Mouse (Mus musculus) limb, embryonic 15.5 days (tissue): ENCODE measurements around the gene Kdm7a. TPM values are rescaled to one million over a fixed set of nuclear protein-coding genes. Genes with fewer than 3 reads are reported as not detected.

ENCODE experiments used
- ATAC-seq: fragments of 200-750 bp; cut with Nextera tagmentation; 2 replicates; pipeline ENCODE4 v1.8.0; 2017; ENCODE audit warnings: low read depth, moderate TSS enrichment; ENCODE audit not compliant: insufficient number of reproducible peaks, low FRiP score, low TSS enrichment
- H3K27ac ChIP-seq: fragments of 300-500 bp; sonication (generic); 2 replicates; pipeline ENCODE4 v1.5.1; 2015; ENCODE audit warnings: moderate library complexity, mild to moderate bottlenecking, inconsistent platforms
- H3K27me3 ChIP-seq: fragments of 300-500 bp; sonication (generic); 2 replicates; pipeline ENCODE4 v1.6.1; 2015; ENCODE audit warnings: inconsistent platforms
- H3K36me3 ChIP-seq: fragments of 300-500 bp; sonication (generic); 2 replicates; pipeline ENCODE4 v1.6.1; 2015; ENCODE audit warnings: inconsistent platforms
- H3K4me1 ChIP-seq: fragments of 300-500 bp; sonication (generic); 2 replicates; pipeline ENCODE4 v1.6.1; 2015; ENCODE audit warnings: inconsistent platforms
- H3K4me2 ChIP-seq: fragments of 300-500 bp; sonication (generic); 2 replicates; pipeline ENCODE4 v1.6.1; 2015; ENCODE audit warnings: mild to moderate bottlenecking, inconsistent platforms
- H3K4me3 ChIP-seq: fragments of 300-500 bp; sonication (generic); 2 replicates; pipeline ENCODE4 v1.5.1; 2015; ENCODE audit warnings: mild to moderate bottlenecking, inconsistent platforms
- H3K9ac ChIP-seq: fragments of 300-500 bp; sonication (generic); 2 replicates; pipeline ENCODE4 v1.6.1; 2015; ENCODE audit warnings: inconsistent platforms
- H3K9me3 ChIP-seq: fragments of 300-500 bp; sonication (generic); 2 replicates; pipeline ENCODE4 v1.6.1; 2016; ENCODE audit warnings: inconsistent platforms
- WGBS: fragments of 180-500 bp; shearing (Covaris S2); methylation state at CpG from one replicate; pipeline ENCODE4 v1.1.7; 2015; 5-methylcytosine and 5-hydroxymethylcytosine counted together
- polyA plus RNA-seq: library from polyadenylated mRNA; unstranded; fragments of >200 nt; fragmentation: Nextera tagmentation; extraction: Ambion mirVana; gene quantifications from 2 replicates; pipeline ENCODE4 v1.2.1, GENCODE M21; 2015

The Kdm7a gene
- polyA plus RNA-seq, 1 experiment from 2014 or later = 7.1 TPM

DNA sequence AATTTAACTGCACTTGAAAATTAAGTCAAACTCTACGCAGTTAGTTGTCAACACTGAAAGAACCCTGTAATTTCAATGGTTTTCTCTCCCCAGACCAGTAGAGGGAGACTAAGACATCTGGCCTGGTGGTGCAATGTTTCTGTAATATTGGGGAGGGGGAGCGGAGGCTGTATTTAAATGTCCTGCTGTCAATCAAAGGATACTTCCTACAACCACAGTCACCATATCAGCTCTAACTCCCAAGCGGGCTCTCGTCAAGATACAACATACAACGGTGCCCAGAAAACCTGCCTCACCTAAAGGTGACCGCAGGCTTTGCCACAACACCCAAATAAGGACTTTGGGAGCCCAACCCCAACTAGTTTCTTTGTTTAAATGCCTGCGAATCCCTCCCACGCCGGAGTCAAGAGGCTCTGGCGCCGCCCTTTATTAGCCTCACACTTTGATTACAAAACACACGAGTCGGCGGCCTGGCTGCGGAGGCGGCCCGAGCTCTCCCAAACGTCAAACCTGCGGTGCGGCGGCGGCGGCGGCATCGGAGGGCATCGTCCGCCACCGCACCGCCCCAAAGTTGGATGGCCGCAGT lies 1.4 kb downstream of the Kdm7a start:
- WGBS = 0% methylated on average over 30 of the region's 30 CpGs
- peak; percentile 67; the same call in 1 of the 2 replicates for ATAC-seq
- no peaks in the 10 kb centered on the region for H3K9me3 ChIP-seq
- no peaks in the 10 kb centered on the region for H3K27me3 ChIP-seq
- peak overlapping the region; percentile 97 for H3K4me3 ChIP-seq
- peak overlapping the region; percentile 97 for H3K27ac ChIP-seq
- peak overlapping the region; percentile 74 for H3K4me2 ChIP-seq
- H3K9ac ChIP-seq = peak overlapping the region; percentile 91
- H3K4me1 ChIP-seq = peaks cover 5% of the 10 kb centered on the region; the same call in 1 of the 2 replicates
- no peaks in the 10 kb centered on the region for H3K36me3 ChIP-seq

DNA sequence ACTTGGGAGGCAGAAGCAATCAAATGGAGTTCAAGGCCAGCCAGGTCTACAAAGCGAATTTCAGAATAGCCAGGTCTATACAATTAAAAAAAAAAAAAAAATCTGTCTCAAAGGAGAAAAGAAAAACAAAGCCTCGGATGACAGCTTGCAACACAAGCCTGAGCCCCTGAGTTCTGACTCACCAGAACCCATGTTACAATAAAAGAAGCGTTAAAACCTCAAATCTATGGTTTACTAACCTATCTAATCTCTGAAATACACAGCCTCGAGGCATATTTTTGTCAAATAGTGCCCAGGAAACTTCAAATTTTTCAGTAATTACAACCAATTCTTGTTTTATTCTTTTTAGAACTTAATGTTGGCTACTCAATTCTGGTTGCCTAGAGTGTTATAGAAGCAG lies 2.1 kb downstream of the Kdm7a start:
- no peak overlapping the region for H3K4me3 ChIP-seq
- WGBS = 49% methylated on average over 4 of the region's 4 CpGs

GRCm38 (mm10) chr6:39203236-39203635 lies 3.4 kb downstream of the Kdm7a start:
- Histone ChIP-seq H3K4me3 (no peak overlapping the region), H3K4me1 (peaks cover 5% of the 10 kb centered on the region; the same call in 1 of the 2 replicates), H3K9me3 (no peaks in the 10 kb centered on the region), H3K9ac (no peak overlapping the region), H3K4me2 (no peak overlapping the region), H3K36me3 (no peaks in the 10 kb centered on the region), H3K27ac (no peak overlapping the region), H3K27me3 (no peaks in the 10 kb centered on the region)
- 87% methylated on average over 4 of the region's 4 CpGs for WGBS
- no peak for ATAC-seq

More for the DNA sequence above, 2.1 kb downstream of the Kdm7a start:
- Histone ChIP-seq H3K4me1 (peaks cover 5% of the 10 kb centered on the region; the same call in 1 of the 2 replicates), H3K4me2 (no peak overlapping the region), H3K9me3 (no peaks in the 10 kb centered on the region), H3K27ac (no peak overlapping the region), H3K27me3 (no peaks in the 10 kb centered on the region), H3K36me3 (no peaks in the 10 kb centered on the region), H3K9ac (no peak overlapping the region)
- ATAC-seq = no peak

- no peaks in the 10 kb centered on the region for H3K27me3 ChIP-seq
- no peak overlapping the region for H3K4me2 ChIP-seq
- no peak overlapping the region for H3K4me3 ChIP-seq
- H3K9me3 ChIP-seq = no peaks in the 10 kb centered on the region
- 89% methylated on average over 5 of the region's 5 CpGs for WGBS
- no peak overlapping the region for H3K9ac ChIP-seq
- H3K36me3 ChIP-seq = no peaks in the 10 kb centered on the region
- H3K27ac ChIP-seq = no peak overlapping the region
- no peak for ATAC-seq
- no peaks in the 10 kb centered on the region for H3K4me1 ChIP-seq
These were observed 13.6 kb downstream of the Kdm7a start for GRCm38 (mm10) chr6:39193006-39193405.

DNA sequence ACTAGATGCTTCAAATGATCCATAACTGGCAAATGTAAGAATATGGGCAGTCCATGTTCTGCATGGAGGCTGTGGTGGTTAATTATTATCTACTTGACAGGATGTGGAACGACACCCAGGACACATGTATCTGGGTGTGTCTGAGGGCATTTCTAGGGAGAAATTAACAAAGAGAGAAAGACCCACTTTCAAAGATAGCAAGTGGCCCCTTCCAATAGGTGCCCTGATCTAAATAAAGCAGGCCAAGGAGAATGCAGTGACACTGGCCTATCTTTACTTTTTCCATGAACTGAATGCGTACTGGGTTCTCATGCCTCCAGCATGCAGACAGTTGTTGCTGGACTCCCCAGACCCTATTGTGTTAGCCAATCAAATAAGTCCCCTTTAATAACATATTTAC lies 15.1 kb downstream of the Kdm7a start:
- 85% methylated on average over 2 of the region's 2 CpGs for WGBS
- Histone ChIP-seq H3K9me3 (no peaks in the 10 kb centered on the region), H3K4me2 (no peak overlapping the region), H3K36me3 (no peaks in the 10 kb centered on the region), H3K4me3 (no peak overlapping the region), H3K27me3 (no peaks in the 10 kb centered on the region), H3K9ac (no peak overlapping the region), H3K4me1 (no peaks in the 10 kb centered on the region), H3K27ac (no peak overlapping the region)
- no peak for ATAC-seq

DNA sequence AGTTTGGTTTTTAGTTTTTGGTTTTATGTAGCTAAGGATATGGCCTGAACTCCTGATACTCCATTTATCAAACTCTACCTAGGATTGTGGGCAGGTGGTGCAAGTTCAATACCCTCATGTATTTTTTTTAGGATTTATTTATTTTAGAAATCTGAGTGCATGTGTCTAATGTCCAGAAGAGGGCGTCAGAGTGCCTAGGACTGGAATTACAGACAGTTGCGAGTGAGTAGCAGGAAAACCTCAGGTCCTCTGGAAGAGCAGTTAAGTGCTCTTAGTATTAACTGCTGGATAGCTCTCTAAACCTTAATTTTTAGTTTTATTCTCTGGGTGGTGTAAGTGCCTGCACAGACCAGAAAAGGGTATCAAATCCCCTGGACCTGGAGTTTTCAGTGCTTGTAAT lies 19.4 kb downstream of the Kdm7a start:
- no peaks in the 10 kb centered on the region for H3K27me3 ChIP-seq
- H3K9ac ChIP-seq = no peak overlapping the region
- H3K4me2 ChIP-seq = no peak overlapping the region
- no peak for ATAC-seq
- H3K4me3 ChIP-seq = no peak overlapping the region
- H3K9me3 ChIP-seq = no peaks in the 10 kb centered on the region
- WGBS = 37% methylated on average over 2 of the region's 2 CpGs
- H3K4me1 ChIP-seq = no peaks in the 10 kb centered on the region
- H3K36me3 ChIP-seq = no peaks in the 10 kb centered on the region
- no peak overlapping the region for H3K27ac ChIP-seq

DNA sequence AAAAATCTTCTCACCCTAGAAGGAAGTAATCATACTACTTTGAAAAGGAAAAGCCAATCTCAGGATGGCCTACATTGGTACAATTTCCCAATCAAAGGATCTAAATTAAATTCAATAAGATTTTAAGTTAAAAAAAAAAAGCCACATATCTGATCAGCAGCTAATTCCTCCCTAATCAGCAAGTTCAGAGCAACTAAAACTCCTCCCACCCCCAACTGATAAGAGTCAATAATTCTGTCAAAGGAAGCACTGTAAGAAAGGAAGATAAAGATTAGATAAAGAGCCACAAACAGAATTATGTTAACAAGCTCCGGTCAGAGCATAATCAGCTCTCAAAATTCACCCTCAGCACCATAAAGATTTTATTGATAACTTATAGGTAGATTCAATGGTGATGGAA lies 37.5 kb downstream of the Kdm7a start:
- no peaks in the 10 kb centered on the region for H3K9me3 ChIP-seq
- ATAC-seq = no peak

DNA sequence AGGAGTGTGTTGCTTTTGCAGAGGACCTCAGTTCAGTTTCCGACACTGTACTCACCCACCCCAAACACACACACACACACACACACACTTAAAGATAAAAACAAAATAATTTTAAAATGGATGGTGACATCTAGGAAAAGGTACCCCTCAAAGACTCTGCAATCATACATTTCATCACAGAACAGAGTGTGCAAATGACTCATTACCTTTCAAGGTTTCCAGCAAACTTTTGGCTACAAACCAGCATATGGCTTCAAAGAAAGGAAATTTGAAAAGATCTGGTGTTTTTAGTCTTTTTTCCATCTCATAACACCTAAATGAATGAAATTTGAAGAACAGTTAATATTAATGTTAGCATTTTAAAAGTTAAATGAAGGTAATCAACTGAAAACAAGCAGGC lies 41.7 kb downstream of the Kdm7a start:
- H3K36me3 ChIP-seq = peaks cover 32% of the 10 kb centered on the region
- H3K4me2 ChIP-seq = no peak overlapping the region
- H3K4me1 ChIP-seq = no peaks in the 10 kb centered on the region
- no peak overlapping the region for H3K4me3 ChIP-seq
- no peak overlapping the region for H3K27ac ChIP-seq
- no peak overlapping the region for H3K9ac ChIP-seq
- ATAC-seq = no peak
- 100% methylated on average over 1 of the region's 1 CpGs for WGBS
- no peaks in the 10 kb centered on the region for H3K9me3 ChIP-seq
- no peaks in the 10 kb centered on the region for H3K27me3 ChIP-seq

More for the DNA sequence above, 37.5 kb downstream of the Kdm7a start:
- peaks cover 21% of the 10 kb centered on the region for H3K36me3 ChIP-seq
- no peak overlapping the region for H3K27ac ChIP-seq
- H3K4me2 ChIP-seq = no peak overlapping the region
- H3K9ac ChIP-seq = no peak overlapping the region
- no peaks in the 10 kb centered on the region for H3K4me1 ChIP-seq
- no peak overlapping the region for H3K4me3 ChIP-seq
- no peaks in the 10 kb centered on the region for H3K27me3 ChIP-seq
- WGBS = 80% methylated on average over 1 of the region's 1 CpGs

- Histone ChIP-seq H3K27me3 (no peaks in the 10 kb centered on the region), H3K36me3 (peaks cover 25% of the 10 kb centered on the region), H3K4me3 (no peak overlapping the region), H3K9ac (no peak overlapping the region), H3K4me2 (no peak overlapping the region), H3K4me1 (no peaks in the 10 kb centered on the region), H3K9me3 (no peaks in the 10 kb centered on the region), H3K27ac (no peak overlapping the region)
- WGBS = 92% methylated on average over 6 of the region's 6 CpGs
- ATAC-seq = no peak
These were observed 44.6 kb downstream of the Kdm7a start for GRCm38 (mm10) chr6:39161975-39162374.

- Histone ChIP-seq H3K27me3 (no peaks in the 10 kb centered on the region), H3K9ac (no peak overlapping the region), H3K27ac (no peak overlapping the region), H3K9me3 (no peaks in the 10 kb centered on the region), H3K4me3 (no peak overlapping the region), H3K4me1 (no peaks in the 10 kb centered on the region), H3K36me3 (peaks cover 68% of the 10 kb centered on the region), H3K4me2 (no peak overlapping the region)
- no peak for ATAC-seq
- 62% methylated on average over 6 of the region's 6 CpGs for WGBS
These were observed 60.5 kb downstream of the Kdm7a start for GRCm38 (mm10) chr6:39146041-39146440.

DNA sequence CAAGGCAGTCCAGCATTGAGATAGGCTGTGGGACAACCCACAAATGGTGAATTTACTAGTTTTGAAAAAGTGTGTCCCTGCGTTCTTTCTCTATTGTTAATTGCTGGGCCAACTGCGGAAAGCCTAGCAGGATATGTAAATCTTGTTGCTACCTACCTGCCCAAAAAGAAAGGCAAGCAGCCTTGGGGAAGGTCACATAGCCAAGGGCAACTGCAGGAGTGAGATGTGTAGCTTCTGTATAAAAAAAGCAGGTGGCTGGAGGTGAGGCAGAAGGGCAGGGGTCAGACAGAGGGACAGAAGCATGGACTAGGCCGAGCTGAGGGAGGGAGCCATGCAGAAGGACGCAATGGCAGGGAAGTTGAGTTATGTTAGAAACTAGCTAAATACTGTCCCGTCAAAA lies 74.0 kb downstream of the Kdm7a start:
- no peak for ATAC-seq
- Histone ChIP-seq H3K27ac (no peak overlapping the region), H3K27me3 (no peaks in the 10 kb centered on the region), H3K4me3 (no peak overlapping the region), H3K4me1 (no peaks in the 10 kb centered on the region), H3K36me3 (peaks cover 21% of the 10 kb centered on the region), H3K9me3 (no peaks in the 10 kb centered on the region), H3K4me2 (no peak overlapping the region), H3K9ac (no peak overlapping the region)
- WGBS = 72% methylated on average over 5 of the region's 5 CpGs

DNA sequence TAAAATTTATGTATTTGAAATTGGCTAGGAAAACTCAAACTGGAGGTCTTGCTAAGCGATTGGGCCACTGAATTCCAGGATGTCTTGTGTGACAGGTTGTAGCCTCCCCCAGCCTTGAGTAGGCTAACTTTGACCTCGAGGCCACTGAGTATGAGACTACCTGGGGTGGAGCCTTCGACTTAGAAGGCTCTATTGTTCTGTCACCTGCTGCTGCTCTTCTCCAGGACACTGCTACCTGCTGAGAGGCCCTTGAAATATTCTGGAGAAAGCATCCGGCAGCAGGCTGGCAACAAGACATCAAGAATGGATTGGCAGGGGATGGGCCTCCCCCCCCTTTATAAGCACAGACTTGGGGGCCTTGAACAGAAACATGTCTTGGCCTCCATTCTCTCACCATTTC lies 75.1 kb downstream of the Kdm7a start:
- Histone ChIP-seq H3K9ac (no peak overlapping the region), H3K4me2 (no peak overlapping the region), H3K9me3 (no peaks in the 10 kb centered on the region; the same call in 1 of the 2 replicates), H3K36me3 (peaks cover 21% of the 10 kb centered on the region), H3K4me3 (no peak overlapping the region), H3K27me3 (no peaks in the 10 kb centered on the region), H3K4me1 (no peaks in the 10 kb centered on the region), H3K27ac (no peak overlapping the region)
- 47% methylated on average over 4 of the region's 4 CpGs for WGBS
- no peak for ATAC-seq

- H3K27me3 ChIP-seq = 0 out of 2 replicates have a peak, but pooled peaks cover 3% of the 10 kb centered on the region
- no peak for ATAC-seq
- no peak overlapping the region for H3K27ac ChIP-seq
- H3K4me1 ChIP-seq = no peaks in the 10 kb centered on the region
- no peak overlapping the region for H3K4me3 ChIP-seq
- H3K4me2 ChIP-seq = no peak overlapping the region
- 0 out of 2 replicates have a peak, but pooled peaks cover 3% of the 10 kb centered on the region for H3K36me3 ChIP-seq
- no peaks in the 10 kb centered on the region; the same call in 1 of the 2 replicates for H3K9me3 ChIP-seq
- H3K9ac ChIP-seq = no peak overlapping the region
These were observed 81.9 kb downstream of the Kdm7a start for GRCm38 (mm10) chr6:39124719-39125118.
